Mouse (Mus musculus) CH12.LX (cell line): ENCODE data around the gene Il17ra. TPM values are rescaled to one million over a fixed set of nuclear protein-coding genes. Genes with fewer than 3 reads are reported as not detected.

Experiments used
- DNase-seq: peaks from one replicate; pipeline ENCODE4 v3.0.0-alpha.2; 2013; ENCODE audit errors: extremely low read depth
- H3K27ac ChIP-seq: 2 replicates; pipeline ENCODE4 v1.5.1; 2012; ENCODE audit warnings: low read depth, mild to moderate bottlenecking, control low read depth, moderate library complexity; ENCODE audit not compliant: insufficient read depth
- H3K27me3 ChIP-seq: replicated peaks from 2 replicates; pipeline ENCODE3; 2012; ENCODE audit warnings: inconsistent platforms
- H3K36me3 ChIP-seq, 2 experiments: replicated peaks in 1 of 2; 2 replicates each; pipeline versions ENCODE3 to v1.6.1; 2012; ENCODE audit warnings: inconsistent platforms in 1 of 2, low read length in 1 of 2, mild to moderate bottlenecking in 1 of 2, mixed read lengths in 1 of 2, moderate library complexity in 1 of 2; ENCODE audit not compliant: control insufficient read depth in 1 of 2, insufficient read depth in 1 of 2
- H3K4me1 ChIP-seq, 2 experiments: 2 replicates each; pipeline ENCODE4 v1.6.1; 2012; ENCODE audit warnings: inconsistent platforms in 1 of 2, moderate library complexity in 1 of 2; ENCODE audit not compliant: insufficient read depth in 2 of 2, control insufficient read depth in 1 of 2
- H3K4me2 ChIP-seq: 2 replicates; pipeline ENCODE4 v1.6.1; 2012; ENCODE audit warnings: low read depth, mild to moderate bottlenecking, control low read depth; ENCODE audit not compliant: poor library complexity, insufficient read depth, severe bottlenecking
- H3K4me3 ChIP-seq, 3 experiments: fragments of 150-350 bp in 1 of 3; sonication (generic) in 1 of 3; replicated peaks in 1 of 3; 2 replicates each; pipeline versions ENCODE3 to v1.5.1; 2011 to 2012; ENCODE audit warnings: low read depth in 2 of 3, low read length in 2 of 3, mild to moderate bottlenecking in 2 of 3, moderate library complexity in 2 of 3, control low read depth in 1 of 3, improper control_type of control experiment in 1 of 3, inconsistent platforms in 1 of 3, mixed read lengths in 1 of 3; ENCODE audit not compliant: poor library complexity in 1 of 3
- H3K79me2 ChIP-seq: replicated peaks from 2 replicates; pipeline ENCODE4 v1.6.1; 2012; ENCODE audit warnings: mild to moderate bottlenecking, moderate library complexity; ENCODE audit not compliant: control insufficient read depth, poor library complexity, insufficient read depth, severe bottlenecking; ENCODE audit errors: extremely low read depth
- H3K9ac ChIP-seq: 2 replicates; pipeline ENCODE4 v1.6.1; 2012; ENCODE audit warnings: low read depth, mild to moderate bottlenecking, control low read depth, moderate library complexity; ENCODE audit not compliant: insufficient read depth
- H3K9me3 ChIP-seq: replicated peaks from 2 replicates; pipeline ENCODE3; 2012; ENCODE audit warnings: low read length, inconsistent platforms, mixed read lengths
- BHLHE40 ChIP-seq: IDR thresholded peaks from 2 replicates; pipeline ENCODE4 v1.6.1; 2011; ENCODE audit warnings: mild to moderate bottlenecking, low read depth, low read length, improper control_type of control experiment
- E2F4 ChIP-seq: IDR thresholded peaks from 2 replicates; pipeline ENCODE4 v1.6.1; 2011; ENCODE audit warnings: low read depth, low read length, improper control_type of control experiment; ENCODE audit not compliant: insufficient replicate concordance
- EP300 ChIP-seq: IDR thresholded peaks from 2 replicates; pipeline ENCODE4 v1.6.1; 2011; ENCODE audit warnings: low read length, improper control_type of control experiment
- HCFC1 ChIP-seq: IDR thresholded peaks from 2 replicates; pipeline ENCODE4 v1.6.1; 2012; ENCODE audit warnings: low read depth, mild to moderate bottlenecking, inconsistent platforms, low read length, improper control_type of control experiment
- IRF4 ChIP-seq: IDR thresholded peaks from 2 replicates; pipeline ENCODE4 v1.6.1; 2014; ENCODE audit warnings: low read depth, mild to moderate bottlenecking, inconsistent platforms, low read length, improper control_type of control experiment
- JUN ChIP-seq: IDR thresholded peaks from 2 replicates; pipeline ENCODE4 v1.6.1; 2011; ENCODE audit warnings: low read depth, mild to moderate bottlenecking, low read length, improper control_type of control experiment, moderate library complexity; ENCODE audit not compliant: insufficient read depth
- JUND ChIP-seq: conservative IDR thresholded peaks from 2 replicates; pipeline ENCODE4 v1.6.1; 2011; ENCODE audit warnings: low read depth, low read length, improper control_type of control experiment
- KAT2A ChIP-seq: IDR thresholded peaks from 2 replicates; pipeline ENCODE4 v1.6.1; 2012; ENCODE audit warnings: low read length, improper control_type of control experiment, inconsistent platforms; ENCODE audit not compliant: insufficient replicate concordance
- MEF2A ChIP-seq: IDR thresholded peaks from 2 replicates; pipeline ENCODE4 v1.6.1; 2014; ENCODE audit warnings: low read depth, mild to moderate bottlenecking, inconsistent platforms, low read length, improper control_type of control experiment, borderline replicate concordance
- MXI1 ChIP-seq: IDR thresholded peaks from 2 replicates; pipeline ENCODE4 v1.6.1; 2011; ENCODE audit warnings: mild to moderate bottlenecking, low read depth, low read length, improper control_type of control experiment
- NELFE ChIP-seq: IDR thresholded peaks from 2 replicates; pipeline ENCODE4 v1.6.1; 2011; ENCODE audit warnings: low read depth, low read length, improper control_type of control experiment
- NRF1 ChIP-seq: IDR thresholded peaks from 2 replicates; pipeline ENCODE4 v1.6.1; 2014; ENCODE audit warnings: low read depth, mild to moderate bottlenecking, inconsistent platforms, low read length, improper control_type of control experiment, moderate library complexity
- PAX5 ChIP-seq: IDR thresholded peaks from 2 replicates; pipeline ENCODE4 v1.6.1; 2012; ENCODE audit warnings: low read length, inconsistent platforms, mixed read lengths
- POLR2A ChIP-seq: IDR thresholded peaks from 2 replicates; pipeline ENCODE4 v1.6.1; 2011; ENCODE audit warnings: low read depth, mild to moderate bottlenecking, improper control_type of control experiment, low read length
- RCOR1 ChIP-seq: conservative IDR thresholded peaks from 2 replicates; pipeline ENCODE4 v1.6.1; 2012; ENCODE audit warnings: low read depth, mild to moderate bottlenecking, inconsistent platforms, low read length, improper control_type of control experiment
- SIN3A ChIP-seq: IDR thresholded peaks from 2 replicates; pipeline ENCODE4 v1.6.1; 2012; ENCODE audit warnings: low read length, improper control_type of control experiment, inconsistent platforms
- SMC3 ChIP-seq: IDR thresholded peaks from 2 replicates; pipeline ENCODE4 v1.6.1; 2011; ENCODE audit warnings: low read depth, low read length, improper control_type of control experiment
- TCF12 ChIP-seq: IDR thresholded peaks from 2 replicates; pipeline ENCODE4 v1.6.1; 2014; ENCODE audit warnings: low read depth, mild to moderate bottlenecking, inconsistent platforms, low read length, improper control_type of control experiment
- USF1 ChIP-seq: IDR thresholded peaks from 2 replicates; pipeline ENCODE4 v1.6.1; 2014; ENCODE audit warnings: low read depth, mild to moderate bottlenecking, inconsistent platforms, low read length, improper control_type of control experiment
- USF2 ChIP-seq: conservative IDR thresholded peaks from 2 replicates; pipeline ENCODE4 v1.6.1; 2011; ENCODE audit warnings: low read depth, low read length, improper control_type of control experiment
- ZKSCAN1 ChIP-seq: IDR thresholded peaks from 2 replicates; pipeline ENCODE4 v1.6.1; 2012; ENCODE audit warnings: low read depth, inconsistent platforms, low read length, improper control_type of control experiment, borderline replicate concordance
- ZMIZ1 ChIP-seq: IDR thresholded peaks from 2 replicates; pipeline ENCODE4 v1.6.1; 2012; ENCODE audit warnings: low read depth, mild to moderate bottlenecking, inconsistent platforms, low read length, improper control_type of control experiment
- ZNF384 ChIP-seq: IDR thresholded peaks from 2 replicates; pipeline ENCODE4 v1.6.1; 2012; ENCODE audit warnings: low read depth, low read length, improper control_type of control experiment, inconsistent platforms
- dilution Hi-C: fragments of 300-500 bp; cut with MboI; formaldehyde crosslinking; loops from 2 replicates; pipeline ENCODE4 v1.14.3; 2020; ENCODE audit warnings: low sequenced_read_pairs; ENCODE audit not compliant: extremely low pct_unique_long_range_greater_than_20kb, extremely low pct_ligation_motif_present
- in situ Hi-C: fragments of 300-500 bp; cut with MboI; formaldehyde crosslinking; loops from 3 replicates; pipeline ENCODE4 v1.14.3; 2019; ENCODE audit warnings: low sequenced_read_pairs, low pct_ligation_motif_present, low pct_unique_long_range_greater_than_20kb, mixed read lengths
- polyA plus RNA-seq: library from polyadenylated mRNA; unstranded; fragments of >175 nt; gene quantifications from 2 replicates; pipeline ENCODE4 v1.2.1, GENCODE M21; 2012; ENCODE audit warnings: low read depth; ENCODE audit not compliant: insufficient read length
- total RNA-seq, 2 experiments: library from RNA; depleted of rRNA; stranded (reverse); fragments of 300-350 nt in 1 of 2; fragments of >200 nt in 1 of 2; gene quantifications; 2 replicates each; pipeline ENCODE4 v1.2.3; 2012 to 2014

Il17ra gene
- total and polyA plus RNA-seq, 3 experiments, result 13.6 to 23.9 (median 14.0) TPM

GRCm38 (mm10) chr6:120531020-120531965, 68.2 kb downstream of the Il17ra start, which contains the start of gene Hdhd5 (continued):
- TF ChIP-seq KAT2A, result peak; percentile 72; the same call in 1 of the 2 replicates
- TF ChIP-seq MXI1, result peak; percentile 70
- peak; percentile 25; the same call in 1 of the 2 replicates for TF ChIP-seq SIN3A
- no peak for TF ChIP-seq RCOR1
- TF ChIP-seq BHLHE40, result 0 out of 2 replicates have a peak, but pooled peaks have one; percentile 29
- no peak for TF ChIP-seq ZKSCAN1
- no peak for TF ChIP-seq JUND
- TF ChIP-seq NRF1, result peak; percentile 92
- 0 out of 2 replicates have a peak, but pooled peaks have one; percentile 60 for TF ChIP-seq ZMIZ1
- no peak for TF ChIP-seq EP300
- TF ChIP-seq USF1, result no peak
- TF ChIP-seq HCFC1, result peak; percentile 94
- TF ChIP-seq TCF12, result peak; percentile 76; the same call in 1 of the 2 replicates
- no peak for TF ChIP-seq USF2
- TF ChIP-seq MEF2A, result peak; percentile 30; the same call in 1 of the 2 replicates
- no peak for TF ChIP-seq PAX5
- TF ChIP-seq IRF4, result 0 out of 2 replicates have a peak, but pooled peaks have one; percentile 8
- TF ChIP-seq NELFE, result peak; percentile 82
- TF ChIP-seq JUN, result no peak

DNA sequence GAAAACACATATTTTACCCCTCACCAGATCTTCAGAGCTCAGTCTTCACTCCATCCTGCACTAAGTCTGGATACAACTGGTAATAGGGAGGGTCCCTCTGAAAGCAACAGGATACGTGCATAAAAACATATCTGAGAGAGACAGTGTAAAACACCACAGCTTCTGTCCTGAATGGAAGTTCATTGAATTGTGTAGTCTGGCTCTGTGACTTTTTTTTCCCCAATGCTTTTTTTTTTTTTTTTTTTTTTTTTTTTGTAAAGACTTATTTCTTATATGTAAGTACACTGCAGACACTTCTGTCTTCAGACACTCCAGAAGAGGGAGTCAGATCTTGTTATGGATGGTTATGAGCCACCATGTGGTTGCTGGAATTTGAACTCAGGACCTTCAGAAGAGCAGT, 69.5 kb downstream of the Il17ra start:
- Histone ChIP-seq H3K27me3 (no peaks in the 10 kb centered on the region), H3K79me2 (no peaks in the 10 kb centered on the region; the same call in 1 of the 2 replicates), H3K4me1 (peaks cover 7 to 29% of the 10 kb centered on the region in 2 experiments), H3K4me2 (peak overlapping the region; percentile 68; the same call in 1 of the 2 replicates), H3K9ac (peak overlapping the region; percentile 78; the same call in 1 of the 2 replicates), H3K9me3 (no peaks in the 10 kb centered on the region), H3K36me3 (peaks cover 2 to 7% of the 10 kb centered on the region in 2 experiments), H3K27ac (no peak overlapping the region), H3K4me3 (no peak overlapping the region)
- in situ Hi-C loops, result loop anchor here (10.0 kb wide), 2 partner anchors 142 to 222 kb away; no protein-coding TSS in a partner anchor
- TF ChIP-seq NRF1 (no peak), E2F4 (no peak), BHLHE40 (no peak), SMC3 (no peak), ZNF384 (peak; percentile 73), POLR2A (no peak)
- no peak for DNase-seq
- dilution Hi-C loops, result no loop called here
